Mouse (Mus musculus) macrophage (primary cell): ENCODE data around the gene Lin54. TPM values are rescaled to one million over a fixed set of nuclear protein-coding genes. Genes with fewer than 3 reads are reported as not detected.
A peak's percentile ranks its signal among the peaks of the same experiment; 100 is the strongest.

Source experiments
- H3K27ac ChIP-seq: fragments of 350-480 bp; formaldehyde crosslinking; 2 replicates; pipeline ENCODE4 v1.9.0; 2021
- H3K36me3 ChIP-seq: fragments of 350-480 bp; formaldehyde crosslinking; 2 replicates; pipeline ENCODE4 v1.9.0; 2021; ENCODE audit errors: inconsistent target
- H3K4me3 ChIP-seq: fragments of 350-480 bp; formaldehyde crosslinking; 2 replicates; pipeline ENCODE4 v1.9.0; 2021; ENCODE audit errors: inconsistent target
- H3K79me2 ChIP-seq: fragments of 350-480 bp; formaldehyde crosslinking; 2 replicates; pipeline ENCODE4 v1.9.0; 2021; ENCODE audit errors: inconsistent target
- WGBS: methylation state at CpG from one replicate; pipeline ENCODE4 v1.1.7; 2026; ENCODE audit warnings: inconsistent platforms; ENCODE audit not compliant: missing documents; 5-methylcytosine and 5-hydroxymethylcytosine counted together
- polyA plus RNA-seq: library from polyadenylated mRNA; stranded (reverse); fragments of 250-400 nt; gene quantifications from 3 replicates; pipeline ENCODE4 v1.2.4, GENCODE M21; 2018; ENCODE audit warnings: inconsistent platforms

The Lin54 gene
- polyA plus RNA-seq, 1 experiment from 2014 or later = 11.2 TPM

DNA sequence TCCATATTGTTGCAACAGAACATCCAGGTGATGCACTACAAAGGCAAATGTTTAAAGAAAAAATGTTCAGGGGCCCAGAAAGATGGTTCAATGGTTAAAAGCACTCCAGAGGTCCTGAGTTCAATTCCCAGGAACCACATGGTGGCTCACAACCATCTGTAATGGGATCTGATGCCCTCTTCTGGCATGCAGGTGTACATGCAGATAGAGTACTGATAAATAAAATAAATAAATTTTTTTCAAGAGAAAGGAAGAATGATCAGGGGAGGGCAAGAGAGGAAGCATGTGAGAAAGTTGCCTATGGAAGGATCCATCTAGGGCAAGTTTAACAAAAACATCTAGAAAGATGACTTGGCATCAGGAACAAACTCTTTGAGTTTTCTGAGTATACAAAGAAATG is 12.1 kb upstream of the Lin54 start:
- Histone ChIP-seq H3K27ac (no peak overlapping the region), H3K4me3 (no peak overlapping the region), H3K36me3 (no peaks in the 10 kb centered on the region), H3K79me2 (no peaks in the 10 kb centered on the region)

DNA sequence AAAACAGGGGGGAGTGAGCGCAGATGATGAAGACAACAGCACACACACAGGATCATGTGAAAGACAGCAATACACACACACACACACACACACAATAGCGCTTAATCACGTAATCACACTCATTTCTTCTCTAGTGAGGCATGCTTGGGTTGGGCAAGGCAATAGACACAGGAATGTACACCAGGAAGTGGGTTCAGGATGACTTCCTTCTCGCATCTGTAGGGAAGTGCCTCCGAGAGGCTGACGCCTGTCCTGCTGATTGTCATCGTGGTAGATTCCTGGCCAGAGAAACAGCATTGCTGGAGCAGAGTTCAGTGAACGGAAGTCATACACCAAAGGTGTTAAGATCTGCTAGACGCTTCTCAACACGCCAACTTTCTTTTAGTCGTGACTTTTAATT is 8.8 kb upstream of the Lin54 start:
- WGBS = 21% methylated on average over 11 of the region's 11 CpGs
- Histone ChIP-seq H3K36me3 (no peaks in the 10 kb centered on the region), H3K79me2 (no peaks in the 10 kb centered on the region), H3K27ac (peak overlapping the region; percentile 24), H3K4me3 (no peak overlapping the region)

DNA sequence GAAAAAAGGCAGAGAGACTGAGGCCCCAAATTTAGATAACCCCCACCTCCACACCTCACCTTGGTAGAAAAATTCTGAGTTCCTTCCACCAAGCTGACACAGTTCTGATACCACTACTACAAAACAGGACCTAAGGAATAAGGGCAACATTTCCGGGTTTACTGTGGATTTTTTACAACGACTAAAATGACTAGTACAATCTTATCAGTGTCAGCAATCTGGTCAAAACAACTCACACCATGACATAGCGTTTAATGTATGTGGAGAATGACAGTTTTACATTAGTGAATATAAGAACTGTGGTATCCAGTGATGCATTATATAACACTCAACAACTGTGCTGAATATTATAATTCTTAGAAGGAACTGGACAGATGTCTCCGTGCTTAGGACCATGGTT is 828 bp upstream of the Lin54 start:
- Histone ChIP-seq H3K36me3 (no peaks in the 10 kb centered on the region), H3K4me3 (no peak overlapping the region), H3K79me2 (peaks cover 35% of the 10 kb centered on the region), H3K27ac (peak overlapping the region; percentile 31; the same call in 1 of the 2 replicates)
- 27% methylated on average over 4 of the region's 4 CpGs for WGBS

DNA sequence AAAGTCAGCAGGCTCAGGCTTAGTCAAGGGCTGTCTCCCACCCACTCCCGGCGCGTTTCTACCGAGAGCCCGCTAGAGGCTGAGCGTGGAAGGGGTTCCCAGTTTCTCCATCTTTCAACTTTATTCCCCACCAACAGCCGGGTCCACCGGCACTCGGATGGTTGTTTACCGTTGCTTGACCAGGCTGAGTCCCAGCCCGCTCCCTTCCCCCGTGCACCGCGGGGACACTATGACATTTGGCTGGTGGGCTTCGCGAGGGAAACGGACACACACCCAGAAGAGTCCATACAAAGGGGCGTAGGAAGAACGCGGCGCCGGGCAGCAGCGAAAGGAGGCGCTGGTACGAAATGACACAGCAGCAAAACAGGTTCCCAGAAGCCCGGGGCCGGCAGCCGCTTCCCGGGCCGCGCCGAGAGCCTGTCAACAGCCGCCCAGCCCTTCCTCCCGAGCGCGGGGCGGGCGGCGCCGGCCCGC is 571 bp downstream of the Lin54 start:
- Histone ChIP-seq H3K79me2 (peaks cover 49% of the 10 kb centered on the region), H3K36me3 (no peaks in the 10 kb centered on the region), H3K27ac (peak overlapping the region; percentile 54), H3K4me3 (peak overlapping the region; percentile 91)
- WGBS = under 1% methylated on average over 41 of the region's 41 CpGs

DNA sequence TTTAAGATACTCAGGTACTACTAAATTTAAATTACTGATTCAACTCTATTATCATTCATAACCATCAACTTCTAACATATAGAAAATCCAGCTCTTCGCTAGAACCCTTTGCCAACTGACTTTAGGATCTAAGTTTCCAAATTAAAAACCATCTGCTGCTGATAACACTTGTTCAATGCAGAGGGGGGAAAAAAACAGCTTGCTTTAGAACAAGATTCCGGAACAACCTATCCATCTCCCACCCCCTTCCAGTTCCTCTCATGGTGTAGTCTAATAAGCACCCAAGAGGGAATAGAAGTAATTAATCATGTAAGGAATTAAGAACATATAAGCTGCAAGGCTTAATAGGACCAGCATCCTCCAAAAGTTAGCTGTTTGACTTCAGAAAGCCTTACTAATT is 1.2 kb downstream of the Lin54 start:
- H3K4me3 ChIP-seq = peak overlapping the region; percentile 91
- WGBS = 7% methylated on average over 2 of the region's 2 CpGs
- no peaks in the 10 kb centered on the region for H3K36me3 ChIP-seq
- peaks cover 55% of the 10 kb centered on the region for H3K79me2 ChIP-seq
- H3K27ac ChIP-seq = peak overlapping the region; percentile 54

GRCm38 (mm10) chr5:100498436-100499180 is 1.8 kb downstream of the Lin54 start:
- Histone ChIP-seq H3K4me3 (peak overlapping the region; percentile 91), H3K27ac (peak overlapping the region; percentile 66), H3K36me3 (no peaks in the 10 kb centered on the region), H3K79me2 (peaks cover 62% of the 10 kb centered on the region)
- WGBS = 2% methylated on average over 30 of the region's 46 CpGs

- H3K36me3 ChIP-seq = no peaks in the 10 kb centered on the region
- no peak overlapping the region for H3K27ac ChIP-seq
- no peak overlapping the region for H3K4me3 ChIP-seq
- WGBS = 87% methylated on average over 4 of the region's 4 CpGs
- peaks cover 100% of the 10 kb centered on the region for H3K79me2 ChIP-seq
Measured at GRCm38 (mm10) chr5:100491704-100492103, 8.7 kb downstream of the Lin54 start.

- Histone ChIP-seq H3K79me2 (peaks cover 100% of the 10 kb centered on the region), H3K27ac (no peak overlapping the region), H3K4me3 (no peak overlapping the region), H3K36me3 (no peaks in the 10 kb centered on the region)
- 60% methylated on average over 2 of the region's 2 CpGs for WGBS
Measured at GRCm38 (mm10) chr5:100489340-100489739, 11.1 kb downstream of the Lin54 start.

DNA sequence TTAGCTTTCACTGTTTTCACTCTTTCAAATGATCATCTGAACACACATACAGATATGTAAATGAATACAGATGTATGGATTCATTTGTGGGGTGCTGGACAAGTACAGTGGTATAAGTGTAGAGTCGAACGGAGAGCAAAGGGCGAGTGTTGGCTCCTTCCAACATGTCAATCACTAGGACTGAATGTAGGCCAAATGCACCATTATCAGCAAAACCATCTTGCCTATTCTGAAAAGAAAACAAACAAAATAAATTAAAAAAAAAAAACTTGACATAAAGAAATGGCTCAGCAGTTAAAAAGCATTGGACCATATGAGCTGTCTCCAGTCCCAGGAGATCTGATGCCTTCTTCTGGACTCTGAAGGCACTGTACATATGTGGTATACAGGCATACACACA is 12.2 kb downstream of the Lin54 start:
- H3K27ac ChIP-seq = no peak overlapping the region
- WGBS = 100% methylated on average over 3 of the region's 3 CpGs
- no peak overlapping the region for H3K4me3 ChIP-seq
- H3K36me3 ChIP-seq = no peaks in the 10 kb centered on the region
- peaks cover 100% of the 10 kb centered on the region for H3K79me2 ChIP-seq

- Histone ChIP-seq H3K27ac (no peak overlapping the region), H3K79me2 (peaks cover 100% of the 10 kb centered on the region), H3K4me3 (no peak overlapping the region), H3K36me3 (no peaks in the 10 kb centered on the region)
- WGBS = 40% methylated on average over 2 of the region's 2 CpGs
Measured at GRCm38 (mm10) chr5:100487120-100487519, 13.3 kb downstream of the Lin54 start.

GRCm38 (mm10) chr5:100483569-100483968 is 16.9 kb downstream of the Lin54 start:
- no peaks in the 10 kb centered on the region for H3K36me3 ChIP-seq
- peaks cover 72% of the 10 kb centered on the region for H3K79me2 ChIP-seq
- H3K27ac ChIP-seq = no peak overlapping the region
- no peak overlapping the region for H3K4me3 ChIP-seq

GRCm38 (mm10) chr5:100477604-100478003 is 22.8 kb downstream of the Lin54 start:
- H3K27ac ChIP-seq = no peak overlapping the region
- H3K79me2 ChIP-seq = peaks cover 13% of the 10 kb centered on the region
- no peaks in the 10 kb centered on the region for H3K36me3 ChIP-seq
- no peak overlapping the region for H3K4me3 ChIP-seq
- WGBS = 28% methylated on average over 9 of the region's 9 CpGs

DNA sequence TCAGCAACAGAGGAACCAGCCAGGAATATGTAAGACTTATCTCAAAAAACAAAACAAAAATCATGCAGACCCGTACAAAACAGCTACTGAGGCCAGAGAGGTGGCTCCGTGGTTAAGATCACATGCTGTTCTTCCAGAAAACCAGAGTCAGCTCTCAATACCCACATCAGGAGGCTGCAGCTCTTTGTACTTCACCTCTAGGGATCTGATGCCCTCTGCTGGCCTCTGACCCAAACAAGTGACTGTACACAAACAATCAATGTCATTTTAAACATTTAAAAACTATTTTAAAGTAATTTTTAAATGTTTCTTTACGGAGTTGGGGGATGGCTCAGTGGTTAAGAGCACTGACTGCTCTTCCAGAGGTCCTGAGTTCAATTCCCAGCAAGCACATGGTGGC is 24.1 kb downstream of the Lin54 start:
- H3K4me3 ChIP-seq = no peak overlapping the region
- WGBS = 51% methylated on average over 3 of the region's 3 CpGs
- peaks cover 10% of the 10 kb centered on the region; the same call in 1 of the 2 replicates for H3K79me2 ChIP-seq
- H3K36me3 ChIP-seq = no peaks in the 10 kb centered on the region
- H3K27ac ChIP-seq = peak overlapping the region; percentile 36; the same call in 1 of the 2 replicates

DNA sequence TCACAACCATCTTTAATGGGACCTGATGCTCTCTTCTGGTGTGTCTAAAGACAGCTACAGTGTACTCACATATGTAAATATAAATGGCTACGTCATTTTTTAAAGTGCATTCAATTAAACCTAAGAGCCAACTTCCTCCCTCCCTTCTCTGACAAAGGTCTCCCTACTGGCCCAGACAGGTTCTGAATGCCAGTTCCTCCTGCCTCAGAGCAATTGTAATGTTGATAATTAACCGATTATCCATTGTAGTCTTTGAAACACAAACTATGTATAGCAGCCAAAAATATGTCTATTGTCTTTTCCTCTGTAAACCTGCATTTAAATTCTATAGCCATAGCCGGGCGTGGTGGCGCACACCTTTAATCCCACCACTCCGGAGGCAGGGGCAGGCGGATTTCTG is 33.1 kb downstream of the Lin54 start:
- H3K4me3 ChIP-seq = no peak overlapping the region
- H3K27ac ChIP-seq = peak overlapping the region; percentile 58
- H3K79me2 ChIP-seq = peaks cover 49% of the 10 kb centered on the region; the same call in 1 of the 2 replicates
- H3K36me3 ChIP-seq = no peaks in the 10 kb centered on the region
- WGBS = 92% methylated on average over 7 of the region's 7 CpGs

- 30% methylated on average over 9 of the region's 10 CpGs for WGBS
- Histone ChIP-seq H3K36me3 (no peaks in the 10 kb centered on the region), H3K79me2 (peaks cover 44% of the 10 kb centered on the region; the same call in 1 of the 2 replicates), H3K27ac (peak overlapping the region; percentile 58), H3K4me3 (no peak overlapping the region)
Measured at GRCm38 (mm10) chr5:100466624-100467023, 33.8 kb downstream of the Lin54 start.
